Mouse (Mus musculus): ENCODE data around the gene 4933415A04Rik.

GRCm38 (mm10) chr11:43543711-43544466 lies 43.0 kb upstream of the 4933415A04Rik start:
- TF ChIP-seq POLR2A (IDR thresholded peaks at IDR 0.05; ENCODE audit: borderline replicate concordance, control insufficient read depth, low read depth, low read length) (no peak), CTCF (IDR thresholded peaks at IDR 0.05; ENCODE audit: control insufficient read depth, insufficient read depth, low read length) (no peak)
